Mouse (Mus musculus): Measurements from ENCODE around the gene Des. TPM values are rescaled to one million over a fixed set of nuclear protein-coding genes. Genes with fewer than 3 reads are reported as not detected.

Des gene
- polyA plus RNA-seq, 1 experiment, result 2,193 TPM

DNA sequence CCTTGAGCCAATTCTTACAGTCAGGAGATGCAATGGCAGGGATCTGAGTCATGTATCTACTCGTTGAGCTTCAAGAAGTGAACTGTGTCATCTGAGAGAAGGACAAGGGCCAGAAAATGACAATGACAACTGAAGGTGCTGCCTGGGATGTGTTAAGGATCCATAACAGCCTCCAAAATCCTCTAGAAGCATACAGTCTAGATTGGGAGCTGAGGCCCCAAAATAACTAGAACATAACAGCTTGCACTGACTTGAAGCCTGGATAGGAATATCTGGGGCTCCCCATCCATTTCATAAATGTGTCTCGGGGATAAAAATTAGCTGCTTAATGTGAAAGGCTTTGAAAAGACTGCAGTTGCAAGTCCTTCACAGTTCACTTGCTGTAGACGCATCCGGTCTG is 2.1 kb upstream of the Des start:
- H3K36me3 ChIP-seq (ENCODE audit: control insufficient read depth, insufficient read depth), result peaks cover 11% of the 10 kb centered on the region
- H3K4me2 ChIP-seq (ENCODE audit: low read depth), result no peak overlapping the region
- no peak overlapping the region for H3K4me3 ChIP-seq
- no peaks in the 10 kb centered on the region for H3K27me3 ChIP-seq (ENCODE audit: control insufficient read depth, insufficient read depth, insufficient read length)
- peaks cover 28% of the 10 kb centered on the region for H3K79me2 ChIP-seq (ENCODE audit: control insufficient read depth, insufficient read depth)
- no peak overlapping the region for H3ac ChIP-seq (ENCODE audit: control insufficient read depth, insufficient read length)
- TF ChIP-seq POLR2AphosphoS2 (IDR thresholded peaks at IDR 0.05; ENCODE audit: insufficient read length, low read depth) (no peak), POLR2A (IDR thresholded peaks at IDR 0.05; ENCODE audit: insufficient read length, low read depth) (no peak), SRF (IDR thresholded peaks at IDR 0.05; ENCODE audit: control insufficient read depth, insufficient read length, low read depth) (no peak), MAX (IDR thresholded peaks at IDR 0.05; ENCODE audit: low read depth) (no peak), REST (IDR thresholded peaks at IDR 0.05; ENCODE audit: insufficient read depth, insufficient read length) (no peak), TCF3 (IDR thresholded peaks at IDR 0.05; ENCODE audit: insufficient read length, low read depth) (no peak), USF1 (IDR thresholded peaks at IDR 0.05; ENCODE audit: low read depth) (no peak), TCF12 (IDR thresholded peaks at IDR 0.05; ENCODE audit: insufficient read depth, poor library complexity, severe bottlenecking) (no peak), MYOD1 (IDR thresholded peaks at IDR 0.05; ENCODE audit: control insufficient read depth in 1 of 3, insufficient read length in 2 of 3, low read depth in 2 of 3) (no peak), MYOG (IDR thresholded peaks at IDR 0.05; ENCODE audit: control insufficient read depth in 1 of 3, insufficient read depth in 1 of 3, insufficient read length in 2 of 3, low read depth in 2 of 3) (no peak), E2F4 (IDR thresholded peaks at IDR 0.05; ENCODE audit: insufficient read depth) (no peak), CEBPB (IDR thresholded peaks at IDR 0.05; ENCODE audit: insufficient read depth, poor library complexity, severe bottlenecking) (no peak)

DNA sequence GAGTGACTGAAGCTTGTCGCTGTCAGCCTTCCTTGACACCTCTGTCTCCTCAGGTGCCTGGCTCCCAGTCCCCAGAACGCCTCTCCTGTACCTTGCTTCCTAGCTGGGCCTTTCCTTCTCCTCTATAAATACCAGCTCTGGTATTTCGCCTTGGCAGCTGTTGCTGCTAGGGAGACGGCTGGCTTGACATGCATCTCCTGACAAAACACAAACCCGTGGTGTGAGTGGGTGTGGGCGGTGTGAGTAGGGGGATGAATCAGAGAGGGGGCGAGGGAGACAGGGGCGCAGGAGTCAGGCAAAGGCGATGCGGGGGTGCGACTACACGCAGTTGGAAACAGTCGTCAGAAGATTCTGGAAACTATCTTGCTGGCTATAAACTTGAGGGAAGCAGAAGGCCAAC is 783 bp upstream of the Des start:
- TF ChIP-seq POLR2A (IDR thresholded peaks at IDR 0.05; ENCODE audit: insufficient read length, low read depth) (peak; percentile 29), MAX (IDR thresholded peaks at IDR 0.05; ENCODE audit: low read depth) (no peak), CEBPB (IDR thresholded peaks at IDR 0.05; ENCODE audit: insufficient read depth, poor library complexity, severe bottlenecking) (no peak), MYOD1 (IDR thresholded peaks at IDR 0.05; ENCODE audit: control insufficient read depth in 1 of 3, insufficient read length in 2 of 3, low read depth in 2 of 3) (peak; percentile 78 to 93 (median 81)), TCF12 (IDR thresholded peaks at IDR 0.05; ENCODE audit: insufficient read depth, poor library complexity, severe bottlenecking) (peak; percentile 12), SRF (IDR thresholded peaks at IDR 0.05; ENCODE audit: control insufficient read depth, insufficient read length, low read depth) (no peak), REST (IDR thresholded peaks at IDR 0.05; ENCODE audit: insufficient read depth, insufficient read length) (no peak), TCF3 (IDR thresholded peaks at IDR 0.05; ENCODE audit: insufficient read length, low read depth) (peak; percentile 2), MYOG (IDR thresholded peaks at IDR 0.05; ENCODE audit: control insufficient read depth in 1 of 3, insufficient read depth in 1 of 3, insufficient read length in 2 of 3, low read depth in 2 of 3) (peak; percentile 64 to 93 (median 76)), USF1 (IDR thresholded peaks at IDR 0.05; ENCODE audit: low read depth) (no peak), POLR2AphosphoS2 (IDR thresholded peaks at IDR 0.05; ENCODE audit: insufficient read length, low read depth) (no peak), E2F4 (IDR thresholded peaks at IDR 0.05; ENCODE audit: insufficient read depth) (no peak)
- H3K27me3 ChIP-seq (ENCODE audit: control insufficient read depth, insufficient read depth, insufficient read length), result no peaks in the 10 kb centered on the region
- peaks cover 24% of the 10 kb centered on the region for H3K36me3 ChIP-seq (ENCODE audit: control insufficient read depth, insufficient read depth)
- H3K4me3 ChIP-seq, result peak overlapping the region; percentile 88
- peak overlapping the region; percentile 63 for H3K4me2 ChIP-seq (ENCODE audit: low read depth)
- H3ac ChIP-seq (ENCODE audit: control insufficient read depth, insufficient read length), result no peak overlapping the region
- peaks cover 39% of the 10 kb centered on the region for H3K79me2 ChIP-seq (ENCODE audit: control insufficient read depth, insufficient read depth)

DNA sequence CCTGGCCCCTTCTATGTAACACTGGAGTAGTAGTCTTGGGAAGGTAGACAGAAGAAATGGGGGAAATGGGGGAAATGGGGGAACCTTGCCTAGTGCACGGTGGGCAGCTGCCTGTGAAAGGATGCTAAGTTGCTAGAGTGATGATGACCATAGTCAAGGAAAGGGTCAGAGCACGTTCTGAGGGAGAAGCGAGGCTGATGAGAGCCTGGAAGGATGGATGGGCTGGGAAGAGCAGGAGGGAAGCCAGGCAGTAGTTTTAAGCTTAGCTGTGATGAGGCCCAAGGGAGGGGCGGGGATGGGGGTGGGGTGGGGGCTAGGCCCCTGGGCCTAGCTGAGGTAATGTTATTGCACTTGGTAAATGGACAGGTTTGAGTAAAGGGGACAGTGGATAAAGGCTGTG is 994 bp downstream of the Des start:
- H3ac ChIP-seq (ENCODE audit: control insufficient read depth, insufficient read length), result peak overlapping the region; percentile 62
- H3K4me2 ChIP-seq (ENCODE audit: low read depth), result peak overlapping the region; percentile 87
- no peaks in the 10 kb centered on the region for H3K27me3 ChIP-seq (ENCODE audit: control insufficient read depth, insufficient read depth, insufficient read length)
- H3K4me3 ChIP-seq, result peak overlapping the region; percentile 88
- H3K36me3 ChIP-seq (ENCODE audit: control insufficient read depth, insufficient read depth), result peaks cover 41% of the 10 kb centered on the region
- H3K79me2 ChIP-seq (ENCODE audit: control insufficient read depth, insufficient read depth), result peaks cover 43% of the 10 kb centered on the region
- TF ChIP-seq SRF (IDR thresholded peaks at IDR 0.05; ENCODE audit: control insufficient read depth, insufficient read length, low read depth) (no peak), POLR2AphosphoS2 (IDR thresholded peaks at IDR 0.05; ENCODE audit: insufficient read length, low read depth) (peak; percentile 72), POLR2A (IDR thresholded peaks at IDR 0.05; ENCODE audit: insufficient read length, low read depth) (peak; percentile 60)

DNA sequence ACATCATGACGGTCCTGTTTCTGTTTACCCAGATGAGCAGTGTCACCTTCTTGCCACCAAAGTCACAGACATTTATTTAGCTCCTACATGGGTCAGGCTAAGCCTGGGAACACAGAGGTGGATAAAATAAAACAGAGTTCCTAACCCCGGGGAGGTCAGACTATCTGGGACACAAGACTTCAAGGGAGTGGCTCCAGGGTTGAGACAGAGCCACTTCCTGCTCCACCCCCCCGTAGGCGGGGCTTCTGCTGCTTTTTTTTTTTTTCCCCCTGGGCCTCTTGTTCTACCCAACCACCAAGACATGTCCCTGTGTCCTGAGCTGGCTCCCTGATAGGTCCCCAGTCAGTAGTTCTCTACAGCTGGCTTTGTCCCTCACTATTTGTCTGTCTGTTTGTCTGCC is 1.6 kb downstream of the Des start:
- peak overlapping the region; percentile 88 for H3K4me3 ChIP-seq
- peak overlapping the region; percentile 62 for H3ac ChIP-seq (ENCODE audit: control insufficient read depth, insufficient read length)
- peak overlapping the region; percentile 87 for H3K4me2 ChIP-seq (ENCODE audit: low read depth)
- peaks cover 46% of the 10 kb centered on the region for H3K36me3 ChIP-seq (ENCODE audit: control insufficient read depth, insufficient read depth)
- TF ChIP-seq REST (IDR thresholded peaks at IDR 0.05; ENCODE audit: insufficient read depth, insufficient read length) (no peak), MYOG (IDR thresholded peaks at IDR 0.05; ENCODE audit: control insufficient read depth in 1 of 3, insufficient read depth in 1 of 3, insufficient read length in 2 of 3, low read depth in 2 of 3) (no peak), SRF (IDR thresholded peaks at IDR 0.05; ENCODE audit: control insufficient read depth, insufficient read length, low read depth) (no peak), MAX (IDR thresholded peaks at IDR 0.05; ENCODE audit: low read depth) (no peak), MYOD1 (IDR thresholded peaks at IDR 0.05; ENCODE audit: control insufficient read depth in 1 of 3, insufficient read length in 2 of 3, low read depth in 2 of 3) (no peak), USF1 (IDR thresholded peaks at IDR 0.05; ENCODE audit: low read depth) (no peak), E2F4 (IDR thresholded peaks at IDR 0.05; ENCODE audit: insufficient read depth) (no peak), POLR2A (IDR thresholded peaks at IDR 0.05; ENCODE audit: insufficient read length, low read depth) (peak; percentile 38), POLR2AphosphoS2 (IDR thresholded peaks at IDR 0.05; ENCODE audit: insufficient read length, low read depth) (peak; percentile 64)
- H3K79me2 ChIP-seq (ENCODE audit: control insufficient read depth, insufficient read depth), result peaks cover 43% of the 10 kb centered on the region
- H3K27me3 ChIP-seq (ENCODE audit: control insufficient read depth, insufficient read depth, insufficient read length), result no peaks in the 10 kb centered on the region

DNA sequence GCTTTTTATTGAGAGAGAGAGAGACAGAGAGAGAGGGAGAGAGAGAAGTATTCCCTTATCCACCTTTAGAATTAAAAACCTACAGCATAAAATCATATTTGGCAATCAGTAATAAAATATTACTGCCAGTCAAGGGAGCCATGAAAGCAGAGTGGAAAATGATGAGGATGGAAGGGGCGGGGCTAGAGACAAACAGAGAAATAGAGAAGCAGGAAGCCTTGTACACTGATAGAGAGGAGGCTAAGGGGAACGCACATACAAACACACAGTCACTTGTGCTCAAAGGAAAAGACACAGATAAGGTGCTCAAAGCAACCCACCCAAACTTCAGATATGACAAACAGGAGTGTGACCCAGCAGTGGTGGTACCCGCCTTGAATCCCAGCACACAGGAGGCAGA is 3.7 kb downstream of the Des start:
- Histone ChIP-seq H3ac (ENCODE audit: control insufficient read depth, insufficient read length) (no peak overlapping the region), H3K4me3 (peak overlapping the region; percentile 88), H3K27me3 (ENCODE audit: control insufficient read depth, insufficient read depth, insufficient read length) (no peaks in the 10 kb centered on the region), H3K4me2 (ENCODE audit: low read depth) (peak overlapping the region; percentile 87), H3K79me2 (ENCODE audit: control insufficient read depth, insufficient read depth) (peaks cover 43% of the 10 kb centered on the region), H3K36me3 (ENCODE audit: control insufficient read depth, insufficient read depth) (peaks cover 50% of the 10 kb centered on the region)
- TF ChIP-seq POLR2AphosphoS2 (IDR thresholded peaks at IDR 0.05; ENCODE audit: insufficient read length, low read depth) (peak; percentile 21), REST (IDR thresholded peaks at IDR 0.05; ENCODE audit: insufficient read depth, insufficient read length) (no peak)
